Mouse (Mus musculus) liver, adult 2 months (tissue): Measurements from ENCODE around the gene Ccdc114. TPM values are rescaled to one million over a fixed set of nuclear protein-coding genes. Genes with fewer than 3 reads are reported as not detected.
A peak's percentile ranks its signal among the peaks of the same experiment; 100 is the strongest.
"Not testable (repeated sequence)": the region's sequence is repeated elsewhere in the genome, so short reads cannot be mapped to it uniquely, and the experiment has no call there.

Source experiments
- DNase-seq: peaks from one replicate; pipeline ENCODE4 v3.0.0-alpha.2; 2011; ENCODE audit warnings: low read depth, low spot score; ENCODE audit errors: extremely low read depth
- H3K27ac ChIP-seq: fragments of 200-500 bp; replicated peaks from 2 replicates; pipeline ENCODE4 v1.5.1; 2012; ENCODE audit warnings: low read depth, mild to moderate bottlenecking, control low read depth, inconsistent platforms, low read length; ENCODE audit not compliant: insufficient read depth
- H3K27me3 ChIP-seq: fragments of 200-500 bp; 2 replicates; pipeline ENCODE4 v1.6.1; 2012; ENCODE audit warnings: mild to moderate bottlenecking, moderate library complexity, low read length, inconsistent platforms; ENCODE audit not compliant: control insufficient read depth, insufficient read depth
- H3K36me3 ChIP-seq: fragments of 200-500 bp; 2 replicates; pipeline ENCODE4 v1.6.1; 2012; ENCODE audit warnings: low read length, inconsistent platforms; ENCODE audit not compliant: control insufficient read depth, insufficient read depth
- H3K4me1 ChIP-seq: fragments of 200-500 bp; 2 replicates; pipeline ENCODE4 v1.6.1; 2011; ENCODE audit warnings: low read length; ENCODE audit not compliant: control insufficient read depth, insufficient read depth
- H3K4me3 ChIP-seq: fragments of 200-500 bp; 2 replicates; pipeline ENCODE4 v1.5.1; 2011; ENCODE audit warnings: low read depth, mild to moderate bottlenecking, control low read depth, low read length, moderate library complexity; ENCODE audit not compliant: insufficient read depth
- H3K79me2 ChIP-seq: fragments of 200-500 bp; 2 replicates; pipeline ENCODE4 v1.6.1; 2012; ENCODE audit warnings: inconsistent platforms, mild to moderate bottlenecking, low read length, moderate library complexity; ENCODE audit not compliant: control insufficient read depth, insufficient read depth
- H3K9ac ChIP-seq: fragments of 200-500 bp; 2 replicates; pipeline ENCODE4 v1.6.1; 2012; ENCODE audit warnings: low read depth, mild to moderate bottlenecking, control low read depth, inconsistent platforms, low read length
- CTCF ChIP-seq: fragments of 200-500 bp; IDR thresholded peaks from 2 replicates; pipeline ENCODE4 v1.5.1; 2011; ENCODE audit warnings: low read depth, low read length, control low read depth
- POLR2A ChIP-seq: fragments of 200-500 bp; IDR thresholded peaks from 2 replicates; pipeline ENCODE4 v1.6.1; 2011; ENCODE audit warnings: low read length, control low read depth; ENCODE audit not compliant: insufficient read depth; ENCODE audit errors: extremely low read depth
- WGBS: fragments of 180-500 bp; shearing (Covaris S2); methylation state at CpG from one replicate; pipeline ENCODE4 v1.1.7; 2018; 5-methylcytosine and 5-hydroxymethylcytosine counted together
- polyA plus RNA-seq: library from polyadenylated mRNA; depleted of rRNA; stranded (reverse); fragments of >200 nt; gene quantifications from 2 replicates; pipeline ENCODE4 v1.2.3, GENCODE M21; 2012
- total RNA-seq: library from RNA; depleted of rRNA; stranded (reverse); fragments of >200 nt; gene quantifications from 2 replicates; pipeline ENCODE4 v1.2.3, GENCODE M21; 2014

The Ccdc114 gene
- total and polyA plus RNA-seq, 2 experiments: 0.18 to 0.32 TPM

GRCm38 (mm10) chr7:45924429-45924816 is 551 bp downstream of the Ccdc114 start:
- no peaks in the 10 kb centered on the region for H3K27me3 ChIP-seq
- DNase-seq: no peak
- no peaks in the 10 kb centered on the region for H3K36me3 ChIP-seq
- peak overlapping the region; percentile 30; the same call in 1 of the 2 replicates for H3K4me3 ChIP-seq
- H3K27ac ChIP-seq: no peak overlapping the region
- H3K79me2 ChIP-seq: no peaks in the 10 kb centered on the region
- H3K4me1 ChIP-seq: no peaks in the 10 kb centered on the region
- no peak overlapping the region; the same call in 1 of the 2 replicates for H3K9ac ChIP-seq
- WGBS: 17% methylated on average over 14 of the region's 14 CpGs
- no peak for TF ChIP-seq CTCF
- TF ChIP-seq POLR2A: no peak

- Histone ChIP-seq H3K4me1 (no peaks in the 10 kb centered on the region), H3K9ac (no peak overlapping the region), H3K36me3 (no peaks in the 10 kb centered on the region), H3K27ac (no peak overlapping the region), H3K79me2 (no peaks in the 10 kb centered on the region), H3K27me3 (no peaks in the 10 kb centered on the region), H3K4me3 (no peak overlapping the region)
- TF ChIP-seq POLR2A (no peak), CTCF (no peak)
- WGBS: 52% methylated on average over 21 of the region's 23 CpGs
- DNase-seq: no peak
Measured at GRCm38 (mm10) chr7:45928626-45929295, 4.9 kb downstream of the Ccdc114 start.

GRCm38 (mm10) chr7:45929688-45930087 is 5.8 kb downstream of the Ccdc114 start:
- Histone ChIP-seq H3K79me2 (no peaks in the 10 kb centered on the region), H3K4me3 (no peak overlapping the region), H3K9ac (no peak overlapping the region), H3K27ac (no peak overlapping the region), H3K4me1 (no peaks in the 10 kb centered on the region), H3K27me3 (no peaks in the 10 kb centered on the region), H3K36me3 (no peaks in the 10 kb centered on the region)
- DNase-seq: no peak
- TF ChIP-seq CTCF: no peak
- TF ChIP-seq POLR2A: no peak
- WGBS: 94% methylated on average over 1 of the region's 1 CpGs

- not testable (repeated sequence) for DNase-seq, H3K27ac ChIP-seq, H3K36me3 ChIP-seq, H3K4me3 ChIP-seq, H3K79me2 ChIP-seq, H3K4me1 ChIP-seq, H3K27me3 ChIP-seq, H3K9ac ChIP-seq
- 88% methylated on average over 12 of the region's 12 CpGs for WGBS
Measured at GRCm38 (mm10) chr7:45933766-45934165, 9.9 kb downstream of the Ccdc114 start.

GRCm38 (mm10) chr7:45935114-45935513 is 11.2 kb downstream of the Ccdc114 start:
- Histone ChIP-seq H3K36me3 (no peaks in the 10 kb centered on the region), H3K4me3 (no peak overlapping the region), H3K27me3 (no peaks in the 10 kb centered on the region), H3K9ac (no peak overlapping the region), H3K27ac (no peak overlapping the region), H3K4me1 (no peaks in the 10 kb centered on the region), H3K79me2 (no peaks in the 10 kb centered on the region)
- peak; percentile 59 for DNase-seq
- TF ChIP-seq CTCF (peak; percentile 86), POLR2A (no peak)
- 15% methylated on average over 7 of the region's 7 CpGs for WGBS

GRCm38 (mm10) chr7:45939836-45940235 is 16.0 kb downstream of the Ccdc114 start:
- TF ChIP-seq POLR2A (no peak), CTCF (no peak)
- no peaks in the 10 kb centered on the region for H3K4me1 ChIP-seq
- peak; percentile 20 for DNase-seq
- H3K36me3 ChIP-seq: no peaks in the 10 kb centered on the region
- no peaks in the 10 kb centered on the region for H3K79me2 ChIP-seq
- 28% methylated on average over 2 of the region's 2 CpGs for WGBS
- no peak overlapping the region for H3K4me3 ChIP-seq
- no peaks in the 10 kb centered on the region for H3K27me3 ChIP-seq
- H3K27ac ChIP-seq: no peak overlapping the region
- H3K9ac ChIP-seq: no peak overlapping the region
